Mouse (Mus musculus): ENCODE results near the gene Churc1. TPM values are rescaled to one million over a fixed set of nuclear protein-coding genes. Genes with fewer than 3 reads are reported as not detected.
"Not testable (repeated sequence)": the region's sequence is repeated elsewhere in the genome, so short reads cannot be mapped to it uniquely, and the experiment has no call there.

Churc1 gene
- polyA plus RNA-seq, 1 experiment from 2014 or later, result 228 TPM

DNA sequence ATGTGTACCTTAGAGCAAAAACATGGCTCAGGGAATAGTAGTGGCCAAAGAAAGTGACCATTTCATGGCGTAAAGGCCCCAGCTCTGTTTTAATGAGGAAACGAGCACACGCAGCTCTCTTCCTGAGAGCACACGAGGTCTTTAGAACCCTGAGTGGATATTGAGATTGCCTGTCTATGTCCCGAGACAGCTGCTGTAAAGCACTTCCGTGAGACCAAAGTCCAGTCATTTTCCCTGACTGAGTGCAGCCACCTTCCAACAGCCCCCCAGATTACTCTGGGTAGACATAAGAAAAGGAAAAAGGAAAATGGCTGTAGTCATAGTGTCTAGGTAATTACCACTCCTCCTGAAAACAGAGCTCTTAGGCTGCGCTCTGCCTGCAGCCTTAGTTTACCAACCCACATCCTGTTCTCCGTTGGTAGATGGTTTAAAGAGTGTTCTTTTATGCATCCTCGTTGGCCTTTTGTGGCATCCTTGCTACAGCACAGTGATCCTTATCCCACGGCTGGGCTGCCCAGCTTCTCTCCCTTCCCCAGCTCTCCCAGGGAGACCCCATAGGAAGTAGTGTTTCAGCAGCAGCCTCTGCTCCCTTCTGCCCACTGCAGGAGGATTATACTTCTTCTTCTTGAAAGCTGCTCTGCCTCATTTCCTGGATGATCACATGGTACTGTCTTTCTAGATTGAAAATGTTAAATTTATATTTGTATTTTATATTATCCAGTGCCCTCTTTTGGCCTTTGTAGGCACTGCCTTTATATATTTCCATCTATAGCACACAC, 13.2 kb downstream of the Churc1 start:
- Histone ChIP-seq H3K27me3 (ENCODE audit: control insufficient read depth, insufficient read depth, low read length) (no peaks in the 10 kb centered on the region), H3K4me2 (ENCODE audit: low read length) (no peak overlapping the region), H3K36me3 (ENCODE audit: control insufficient read depth, insufficient read depth, low read length) (peaks cover 14% of the 10 kb centered on the region), H3K4me1 (ENCODE audit: control insufficient read depth in 2 of 2, insufficient read depth in 2 of 2, low read length in 2 of 2) (peaks cover 7 to 9% of the 10 kb centered on the region in 2 experiments; a peak in 3 of 4 replicates), H3K9me3 (ENCODE audit: control insufficient read depth, low read length) (0 out of 2 replicates have a peak, but pooled peaks cover 2% of the 10 kb centered on the region), H3K9ac (ENCODE audit: low read length) (no peak overlapping the region), H3K27ac (replicated peaks in 1 of 2; ENCODE audit: control insufficient read depth in 1 of 2, insufficient read depth in 1 of 2, low read depth in 2 of 2, low read length in 2 of 2) (no peak overlapping the region), H3K4me3 (ENCODE audit: control insufficient read depth in 1 of 2, insufficient read depth in 1 of 2, low read depth in 1 of 2, low read length in 2 of 2) (no peak overlapping the region)
- WGBS, result 86% methylated on average over 10 of the region's 10 CpGs
- ATAC-seq (ENCODE audit: insufficient number of reproducible peaks, insufficient read depth, low FRiP score, low read depth), result no peak

DNA sequence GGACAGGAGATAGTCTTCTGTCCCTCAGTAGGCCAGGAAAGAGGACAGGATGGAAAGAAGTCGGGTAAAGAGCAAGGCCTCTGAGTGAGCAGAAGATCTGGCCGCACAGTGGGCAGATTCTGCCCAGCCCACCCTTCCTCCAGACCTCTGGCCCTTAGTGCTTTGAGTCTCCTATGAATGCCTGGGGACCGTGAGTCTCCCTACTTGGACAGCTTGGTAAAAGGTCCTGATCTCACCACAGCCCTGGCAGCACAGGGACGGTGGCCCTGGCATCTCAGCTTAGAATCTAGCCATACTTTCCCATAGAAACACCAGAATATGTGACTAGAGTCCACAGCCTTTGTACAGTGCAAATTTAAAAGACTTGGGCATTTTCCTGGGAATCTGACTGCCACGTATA, 14.6 kb downstream of the Churc1 start:
- WGBS, result 90% methylated on average over 5 of the region's 5 CpGs
- Histone ChIP-seq H3K27me3 (ENCODE audit: control insufficient read depth, insufficient read depth, low read length) (no peaks in the 10 kb centered on the region), H3K36me3 (ENCODE audit: control insufficient read depth, insufficient read depth, low read length) (peaks cover 14% of the 10 kb centered on the region), H3K9me3 (ENCODE audit: control insufficient read depth, low read length) (0 out of 2 replicates have a peak, but pooled peaks cover 2% of the 10 kb centered on the region), H3K4me3 (ENCODE audit: control insufficient read depth in 1 of 2, insufficient read depth in 1 of 2, low read depth in 1 of 2, low read length in 2 of 2) (no peak overlapping the region), H3K4me2 (ENCODE audit: low read length) (no peak overlapping the region), H3K4me1 (ENCODE audit: control insufficient read depth in 2 of 2, insufficient read depth in 2 of 2, low read length in 2 of 2) (peaks cover 16 to 20% of the 10 kb centered on the region in 2 experiments), H3K27ac (replicated peaks in 1 of 2; ENCODE audit: control insufficient read depth in 1 of 2, insufficient read depth in 1 of 2, low read depth in 2 of 2, low read length in 2 of 2) (no peak overlapping the region), H3K9ac (ENCODE audit: low read length) (no peak overlapping the region)
- no peak for ATAC-seq (ENCODE audit: insufficient number of reproducible peaks, insufficient read depth, low FRiP score, low read depth)

DNA sequence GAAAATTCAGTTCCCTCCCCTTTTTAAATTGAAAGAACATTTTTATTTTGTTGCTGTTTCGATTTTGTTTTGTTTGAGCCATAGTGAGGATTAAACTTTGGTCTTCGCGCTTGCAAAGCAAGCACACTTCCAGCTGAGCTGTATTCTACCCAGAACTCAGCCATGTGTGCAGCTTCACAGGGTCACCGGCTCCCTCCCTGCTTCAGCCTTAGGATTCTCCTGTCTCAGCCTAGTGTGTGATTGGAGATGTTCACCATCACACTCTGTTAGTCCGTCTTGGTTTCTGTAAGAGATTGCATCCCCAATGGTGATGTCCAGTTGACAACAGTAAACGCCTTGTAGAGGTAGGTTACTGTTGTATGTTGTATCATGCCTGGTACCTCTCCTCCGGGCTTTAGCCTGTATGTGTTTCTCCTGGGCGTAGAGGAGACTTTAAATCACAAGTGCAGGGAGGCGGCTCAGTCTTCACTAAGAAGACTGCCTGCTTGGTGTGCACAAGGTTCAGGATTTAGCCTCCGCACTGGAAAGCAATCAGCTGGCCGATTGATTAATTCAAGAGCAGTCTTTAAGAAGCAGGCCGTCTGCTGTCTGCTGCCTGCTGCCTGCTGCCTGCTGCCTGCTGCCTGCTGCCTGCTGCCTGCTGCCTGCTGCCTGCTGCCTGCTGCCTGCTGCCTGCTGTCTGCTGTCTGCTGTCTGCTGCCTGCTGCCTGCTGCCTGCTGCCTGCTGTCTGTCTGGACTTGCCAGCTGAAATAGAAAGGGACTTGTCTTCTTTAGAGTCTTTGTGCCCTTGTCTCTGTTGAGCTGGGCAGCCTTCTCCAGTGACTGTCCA, 15.5 kb downstream of the Churc1 start:
- Histone ChIP-seq H3K4me1 (ENCODE audit: control insufficient read depth in 2 of 2, insufficient read depth in 2 of 2, low read length in 2 of 2) (peaks cover 12 to 15% of the 10 kb centered on the region in 2 experiments), H3K27me3 (ENCODE audit: control insufficient read depth, insufficient read depth, low read length) (no peaks in the 10 kb centered on the region), H3K9ac (ENCODE audit: low read length) (no peak overlapping the region), H3K36me3 (ENCODE audit: control insufficient read depth, insufficient read depth, low read length) (peaks cover 14% of the 10 kb centered on the region), H3K9me3 (ENCODE audit: control insufficient read depth, low read length) (0 out of 2 replicates have a peak, but pooled peaks cover 2% of the 10 kb centered on the region), H3K4me2 (ENCODE audit: low read length) (no peak overlapping the region), H3K27ac (replicated peaks in 1 of 2; ENCODE audit: control insufficient read depth in 1 of 2, insufficient read depth in 1 of 2, low read depth in 2 of 2, low read length in 2 of 2) (peak overlapping the region in 1 of 2 experiments; percentile 52; a peak in 2 of 4 replicates), H3K4me3 (ENCODE audit: control insufficient read depth in 1 of 2, insufficient read depth in 1 of 2, low read depth in 1 of 2, low read length in 2 of 2) (no peak overlapping the region)
- ATAC-seq (ENCODE audit: insufficient number of reproducible peaks, insufficient read depth, low FRiP score, low read depth), result no peak
- 71% methylated on average over 12 of the region's 12 CpGs for WGBS

DNA sequence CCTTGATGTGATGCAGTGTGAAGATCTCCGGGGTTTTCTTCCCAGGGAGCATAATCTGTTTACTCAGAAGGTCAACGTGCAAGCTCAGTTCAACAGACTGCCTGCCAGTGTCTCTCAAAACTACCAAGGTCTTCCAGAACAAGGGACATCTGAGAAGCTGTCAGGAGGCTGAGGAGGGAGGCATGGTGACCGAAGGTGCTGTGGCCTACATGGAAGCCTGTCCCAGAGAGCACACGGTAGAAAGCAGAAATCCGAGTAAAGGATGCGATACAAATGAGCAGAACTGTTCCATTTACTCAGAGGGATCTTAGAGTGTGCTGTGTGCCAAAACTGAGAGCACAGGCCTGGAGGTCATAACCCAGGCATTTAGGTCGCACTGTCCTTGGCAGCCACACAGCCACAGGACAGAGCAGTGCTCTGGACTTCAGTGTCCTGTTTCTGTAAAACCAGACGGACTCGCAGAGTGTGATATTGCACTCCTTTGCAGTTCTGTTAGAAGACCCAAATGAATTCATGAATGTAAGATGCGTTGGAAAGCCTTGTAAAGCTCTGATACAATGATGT, 18.8 kb downstream of the Churc1 start:
- Histone ChIP-seq H3K27ac (replicated peaks in 1 of 2; ENCODE audit: control insufficient read depth in 1 of 2, insufficient read depth in 1 of 2, low read depth in 2 of 2, low read length in 2 of 2) (peak overlapping the region; percentile 13 to 65; a peak in 3 of 4 replicates), H3K27me3 (ENCODE audit: control insufficient read depth, insufficient read depth, low read length) (no peaks in the 10 kb centered on the region), H3K9me3 (ENCODE audit: control insufficient read depth, low read length) (no peaks in the 10 kb centered on the region), H3K36me3 (ENCODE audit: control insufficient read depth, insufficient read depth, low read length) (0 out of 2 replicates have a peak, but pooled peaks cover 9% of the 10 kb centered on the region), H3K4me3 (ENCODE audit: control insufficient read depth in 1 of 2, insufficient read depth in 1 of 2, low read depth in 1 of 2, low read length in 2 of 2) (no peak overlapping the region), H3K4me2 (ENCODE audit: low read length) (no peak overlapping the region), H3K9ac (ENCODE audit: low read length) (0 out of 2 replicates have a peak overlapping the region, but pooled peaks have one; percentile 25), H3K4me1 (ENCODE audit: control insufficient read depth in 2 of 2, insufficient read depth in 2 of 2, low read length in 2 of 2) (peaks cover 12 to 15% of the 10 kb centered on the region in 2 experiments)
- 31% methylated on average over 10 of the region's 10 CpGs for WGBS
- ATAC-seq (ENCODE audit: insufficient number of reproducible peaks, insufficient read depth, low FRiP score, low read depth), result no peak

DNA sequence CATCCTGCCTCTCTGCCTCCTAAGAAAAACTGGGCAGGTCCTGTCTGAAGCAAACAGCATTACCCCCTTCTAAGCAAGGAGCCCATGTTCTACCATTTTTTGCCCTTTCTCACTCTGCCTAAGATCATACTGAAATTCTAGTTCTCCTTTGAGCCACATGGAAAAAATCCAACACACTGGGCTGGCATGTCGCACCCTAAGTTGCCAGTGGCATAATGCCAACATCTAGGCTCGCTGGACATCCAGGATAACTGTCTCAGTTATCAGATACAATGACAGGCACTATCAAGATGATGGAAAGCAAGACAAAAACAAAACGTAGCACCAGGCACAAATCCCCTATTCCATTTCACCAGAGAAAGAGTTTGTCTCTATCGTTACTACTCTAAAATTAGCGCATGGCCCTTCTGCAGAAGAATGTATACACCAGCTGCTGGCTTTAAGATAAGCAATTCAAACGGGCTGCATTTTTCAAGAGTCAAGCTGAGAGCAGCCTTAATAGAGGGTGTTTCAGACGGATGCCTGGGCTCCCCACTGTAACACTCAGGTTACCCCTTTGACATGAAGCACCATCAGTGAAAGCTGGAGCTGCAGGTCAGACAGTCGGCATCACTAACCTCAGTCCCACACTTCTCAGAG, 25.2 kb downstream of the Churc1 start:
- peaks cover 13 to 21% of the 10 kb centered on the region in 2 experiments for H3K4me1 ChIP-seq (ENCODE audit: control insufficient read depth in 2 of 2, insufficient read depth in 2 of 2, low read length in 2 of 2)
- ATAC-seq (ENCODE audit: insufficient number of reproducible peaks, insufficient read depth, low FRiP score, low read depth), result peak; percentile 62
- peak overlapping the region; percentile 54 for H3K4me2 ChIP-seq (ENCODE audit: low read length)
- no peaks in the 10 kb centered on the region for H3K27me3 ChIP-seq (ENCODE audit: control insufficient read depth, insufficient read depth, low read length)
- 3% methylated on average over 8 of the region's 8 CpGs for WGBS
- H3K9me3 ChIP-seq (ENCODE audit: control insufficient read depth, low read length), result no peaks in the 10 kb centered on the region
- peak overlapping the region; percentile 48 for H3K9ac ChIP-seq (ENCODE audit: low read length)
- H3K4me3 ChIP-seq (ENCODE audit: control insufficient read depth in 1 of 2, insufficient read depth in 1 of 2, low read depth in 1 of 2, low read length in 2 of 2), result no peak overlapping the region; a peak in 1 of 4 replicates
- no peaks in the 10 kb centered on the region for H3K36me3 ChIP-seq (ENCODE audit: control insufficient read depth, insufficient read depth, low read length)
- H3K27ac ChIP-seq (replicated peaks in 1 of 2; ENCODE audit: control insufficient read depth in 1 of 2, insufficient read depth in 1 of 2, low read depth in 2 of 2, low read length in 2 of 2), result peak overlapping the region; percentile 93 to 94

DNA sequence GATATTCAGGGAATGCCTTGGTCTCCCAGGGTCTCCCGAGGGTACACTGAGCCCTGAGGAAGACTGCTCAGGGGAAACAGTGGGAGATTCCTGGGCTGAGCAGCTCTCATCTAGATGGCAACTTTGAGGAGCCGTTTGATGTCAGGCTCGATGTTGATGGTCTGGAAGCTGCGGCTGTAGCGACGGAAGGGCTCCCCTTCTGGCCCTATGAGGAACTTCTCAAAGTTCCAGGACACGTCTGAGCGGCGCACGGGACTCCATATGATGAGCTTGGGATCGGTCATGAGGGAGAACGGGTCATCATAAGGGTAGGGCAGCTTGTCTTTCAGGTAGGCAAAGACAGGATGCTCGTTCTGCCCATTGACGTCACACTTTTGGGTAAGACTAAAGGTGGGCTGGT, 27.2 kb downstream of the Churc1 start:
- H3K27me3 ChIP-seq (ENCODE audit: control insufficient read depth, insufficient read depth, low read length); ATAC-seq (ENCODE audit: insufficient number of reproducible peaks, insufficient read depth, low FRiP score, low read depth); H3K4me3 ChIP-seq (ENCODE audit: control insufficient read depth in 1 of 2, insufficient read depth in 1 of 2, low read depth in 1 of 2, low read length in 2 of 2); H3K36me3 ChIP-seq (ENCODE audit: control insufficient read depth, insufficient read depth, low read length); H3K27ac ChIP-seq (replicated peaks in 1 of 2; ENCODE audit: control insufficient read depth in 1 of 2, insufficient read depth in 1 of 2, low read depth in 2 of 2, low read length in 2 of 2); H3K9ac ChIP-seq (ENCODE audit: low read length); H3K9me3 ChIP-seq (ENCODE audit: control insufficient read depth, low read length); H3K4me2 ChIP-seq (ENCODE audit: low read length): not testable (repeated sequence)
- 56% methylated on average over 14 of the region's 14 CpGs for WGBS
- peaks cover 13 to 21% of the 10 kb centered on the region in 2 experiments for H3K4me1 ChIP-seq (ENCODE audit: control insufficient read depth in 2 of 2, insufficient read depth in 2 of 2, low read length in 2 of 2)

DNA sequence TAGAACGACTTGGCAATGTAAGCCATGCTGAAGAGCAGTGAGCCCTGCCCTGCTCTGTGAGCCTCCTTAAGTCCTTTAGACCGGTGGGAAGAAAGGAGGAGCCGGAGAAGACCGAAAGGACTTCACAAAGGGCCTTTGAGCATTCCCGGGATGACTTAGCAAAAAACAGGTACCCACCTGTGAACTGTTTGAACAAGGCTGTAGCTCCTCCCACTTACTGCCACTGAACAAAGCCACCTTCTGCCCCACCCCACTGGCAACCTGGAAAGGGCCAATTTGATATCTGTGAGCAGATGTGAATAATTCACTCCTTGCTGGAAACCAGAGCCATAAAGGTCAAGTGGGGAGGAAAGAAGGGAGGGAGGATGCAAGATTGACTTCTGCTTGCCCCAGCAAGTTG, 30.0 kb downstream of the Churc1 start, which contains the start of gene Gpx2:
Gpx2 (minus strand) TSS at position 205 of the 400 bp plus-strand sequence.
- Histone ChIP-seq H3K9me3 (ENCODE audit: control insufficient read depth, low read length) (no peaks in the 10 kb centered on the region), H3K27ac (replicated peaks in 1 of 2; ENCODE audit: control insufficient read depth in 1 of 2, insufficient read depth in 1 of 2, low read depth in 2 of 2, low read length in 2 of 2) (no peak within 1 kb of the TSS), H3K4me1 (ENCODE audit: control insufficient read depth in 2 of 2, insufficient read depth in 2 of 2, low read length in 2 of 2) (peaks cover 9 to 12% of the 10 kb centered on the region in 2 experiments), H3K4me3 (ENCODE audit: control insufficient read depth in 1 of 2, insufficient read depth in 1 of 2, low read depth in 1 of 2, low read length in 2 of 2) (no peak within 1 kb of the TSS), H3K4me2 (ENCODE audit: low read length) (no peak within 1 kb of the TSS), H3K27me3 (ENCODE audit: control insufficient read depth, insufficient read depth, low read length) (no peaks in the 10 kb centered on the region), H3K36me3 (ENCODE audit: control insufficient read depth, insufficient read depth, low read length) (no peaks in the 10 kb centered on the region), H3K9ac (ENCODE audit: low read length) (no peak within 1 kb of the TSS)
- no peak for ATAC-seq (ENCODE audit: insufficient number of reproducible peaks, insufficient read depth, low FRiP score, low read depth)
- WGBS, result 69% methylated on average over 5 of the region's 5 CpGs

All from heart, embryonic 14.5 days (tissue).